Mouse (Mus musculus) testis, adult 2 months (tissue): ENCODE data around the gene Acot1.

Source experiments
- CTCF ChIP-seq: fragments of 200-500 bp; IDR thresholded peaks from 2 replicates; pipeline ENCODE4 v1.5.1; 2012; ENCODE audit warnings: low read depth, mild to moderate bottlenecking, inconsistent platforms, low read length, moderate library complexity; ENCODE audit not compliant: control insufficient read depth, insufficient read depth, insufficient replicate concordance
- POLR2A ChIP-seq: fragments of 200-500 bp; IDR thresholded peaks from 2 replicates; pipeline ENCODE4 v1.6.1; 2012; ENCODE audit warnings: low read depth, mild to moderate bottlenecking, inconsistent platforms, low read length, moderate library complexity; ENCODE audit not compliant: control insufficient read depth

- TF ChIP-seq CTCF = no peak
- no peak for TF ChIP-seq POLR2A
Measured at GRCm38 (mm10) chr12:83965235-83965634, 44.1 kb upstream of the Acot1 start.
